Mouse (Mus musculus): Measurements from ENCODE around the gene Mlxipl. TPM values are rescaled to one million over a fixed set of nuclear protein-coding genes. Genes with fewer than 3 reads are reported as not detected.
"Not testable (repeated sequence)": the region's sequence is repeated elsewhere in the genome, so short reads cannot be mapped to it uniquely, and the experiment has no call there.

Gene Mlxipl
- polyA plus RNA-seq (2014; fragmentation: Nextera tagmentation; extraction: Ambion mirVana) = 18.5 and 18.7 TPM in 2 replicates

- DNase-seq (ENCODE audit: low spot score) (no peak), ATAC-seq (replicated peaks; ENCODE audit: low FRiP score) (no peak)
- Histone ChIP-seq H3K4me1 (replicated peaks; ENCODE audit: control insufficient read depth, insufficient read depth, low read length) (no peaks in the 10 kb centered on the region), H3K27me3 (replicated peaks; ENCODE audit: control insufficient read depth, insufficient read depth, low read length) (peaks cover 60% of the 10 kb centered on the region), H3K9me3 (ENCODE audit: control insufficient read depth, low read length) (no peaks in the 10 kb centered on the region), H3K9ac (ENCODE audit: low read depth, low read length) (no peak within 1 kb of the TSS), H3K36me3 (ENCODE audit: control insufficient read depth, insufficient read depth, low read length) (no peaks in the 10 kb centered on the region), H3K27ac (ENCODE audit: low read depth, low read length) (no peak within 1 kb of the TSS), H3K4me3 (ENCODE audit: low read depth, low read length) (peak within 1 kb of the TSS; percentile 25), H3K4me2 (peak within 1 kb of the TSS; percentile 46)
- WGBS = 6% methylated on average over 39 of the region's 39 CpGs
These were observed at the start of gene Mlxipl for GRCm38 (mm10) chr5:135089653-135090052. Mlxipl (plus strand) TSS chr5:135089890.

- Histone ChIP-seq H3K27ac (ENCODE audit: low read depth, low read length) (peak overlapping the region; percentile 36; the same call in 1 of the 2 replicates), H3K4me2 (peak overlapping the region; percentile 47), H3K9me3 (ENCODE audit: control insufficient read depth, low read length) (no peaks in the 10 kb centered on the region), H3K4me1 (replicated peaks; ENCODE audit: control insufficient read depth, insufficient read depth, low read length) (peaks cover 31% of the 10 kb centered on the region), H3K9ac (ENCODE audit: low read depth, low read length) (peak overlapping the region; percentile 57; the same call in 1 of the 2 replicates), H3K4me3 (ENCODE audit: low read depth, low read length) (no peak overlapping the region), H3K36me3 (ENCODE audit: control insufficient read depth, insufficient read depth, low read length) (peaks cover 2% of the 10 kb centered on the region; the same call in 1 of the 2 replicates), H3K27me3 (replicated peaks; ENCODE audit: control insufficient read depth, insufficient read depth, low read length) (no peaks in the 10 kb centered on the region)
- no peak for DNase-seq (ENCODE audit: low spot score)
- no peak for ATAC-seq (replicated peaks; ENCODE audit: low FRiP score)
- 59% methylated on average over 6 of the region's 6 CpGs for WGBS
These were observed 49.6 kb upstream of the Mlxipl start for GRCm38 (mm10) chr5:135040059-135040458.

DNA sequence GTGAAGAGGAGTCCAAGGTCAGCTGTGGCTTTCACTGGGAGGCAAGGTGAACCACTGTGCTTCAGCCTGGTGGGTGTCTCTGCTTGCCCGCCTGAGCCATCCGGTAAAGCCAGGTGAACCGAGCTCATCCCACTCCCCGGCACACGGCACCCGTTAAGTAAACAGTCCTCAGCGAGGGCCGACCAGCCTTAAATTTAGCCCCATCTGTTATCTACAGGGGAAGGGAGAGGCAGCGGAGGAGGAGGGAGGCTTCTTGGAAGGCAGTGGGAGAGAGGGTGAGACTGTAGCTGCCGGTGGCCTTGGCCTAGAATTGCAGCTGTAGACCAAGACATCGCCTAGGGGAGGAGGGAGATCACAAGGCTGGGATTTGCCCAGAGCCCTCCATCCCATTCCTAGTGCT, 48.9 kb upstream of the Mlxipl start:
- Histone ChIP-seq H3K4me3 (ENCODE audit: low read depth, low read length) (0 out of 2 replicates have a peak overlapping the region, but pooled peaks have one; percentile 3), H3K4me1 (replicated peaks; ENCODE audit: control insufficient read depth, insufficient read depth, low read length) (peaks cover 31% of the 10 kb centered on the region), H3K4me2 (peak overlapping the region; percentile 47), H3K27me3 (replicated peaks; ENCODE audit: control insufficient read depth, insufficient read depth, low read length) (no peaks in the 10 kb centered on the region), H3K27ac (ENCODE audit: low read depth, low read length) (peak overlapping the region; percentile 36), H3K36me3 (ENCODE audit: control insufficient read depth, insufficient read depth, low read length) (peaks cover 3% of the 10 kb centered on the region; the same call in 1 of the 2 replicates), H3K9me3 (ENCODE audit: control insufficient read depth, low read length) (no peaks in the 10 kb centered on the region), H3K9ac (ENCODE audit: low read depth, low read length) (peak overlapping the region; percentile 57)
- ATAC-seq (replicated peaks; ENCODE audit: low FRiP score) = peak; percentile 42; the same call in 1 of the 2 replicates
- DNase-seq (ENCODE audit: low spot score) = no peak
- 29% methylated on average over 11 of the region's 11 CpGs for WGBS

- peak overlapping the region; percentile 62 for H3K4me2 ChIP-seq
- no peaks in the 10 kb centered on the region for H3K27me3 ChIP-seq (replicated peaks; ENCODE audit: control insufficient read depth, insufficient read depth, low read length)
- H3K4me3 ChIP-seq (ENCODE audit: low read depth, low read length) = peak overlapping the region; percentile 34
- WGBS = 33% methylated on average over 21 of the region's 21 CpGs
- peak overlapping the region; percentile 27; the same call in 1 of the 2 replicates for H3K9ac ChIP-seq (ENCODE audit: low read depth, low read length)
- no peaks in the 10 kb centered on the region for H3K9me3 ChIP-seq (ENCODE audit: control insufficient read depth, low read length)
- peaks cover 3% of the 10 kb centered on the region; the same call in 1 of the 2 replicates for H3K36me3 ChIP-seq (ENCODE audit: control insufficient read depth, insufficient read depth, low read length)
- DNase-seq (ENCODE audit: low spot score) = no peak
- H3K27ac ChIP-seq (ENCODE audit: low read depth, low read length) = 0 out of 2 replicates have a peak overlapping the region, but pooled peaks have one; percentile 4
- H3K4me1 ChIP-seq (replicated peaks; ENCODE audit: control insufficient read depth, insufficient read depth, low read length) = peaks cover 31% of the 10 kb centered on the region
- ATAC-seq (replicated peaks; ENCODE audit: low FRiP score) = peak; percentile 80
These were observed 47.4 kb upstream of the Mlxipl start for GRCm38 (mm10) chr5:135042105-135042788.

DNA sequence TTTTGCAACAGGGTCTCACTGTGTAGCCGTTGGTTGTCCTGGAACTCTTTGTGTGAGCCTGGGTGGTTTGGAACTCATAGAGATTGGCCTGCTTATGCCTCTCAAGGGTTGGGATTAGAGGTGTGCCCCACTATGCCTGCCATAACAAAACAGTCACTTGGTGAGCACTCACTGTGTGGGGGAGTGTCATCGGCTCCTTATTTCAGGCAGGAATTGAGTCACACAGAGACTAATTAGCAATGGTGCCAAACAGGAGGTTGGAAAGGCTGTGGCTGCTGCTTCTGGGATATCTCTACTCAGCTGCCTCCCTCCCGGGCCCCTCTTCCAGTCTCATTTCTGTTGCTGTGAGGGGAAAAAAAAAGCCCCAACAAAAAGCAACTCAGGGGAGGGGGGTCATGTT, 45.1 kb upstream of the Mlxipl start:
- Histone ChIP-seq H3K9ac (ENCODE audit: low read depth, low read length) (no peak overlapping the region), H3K4me1 (replicated peaks; ENCODE audit: control insufficient read depth, insufficient read depth, low read length) (peaks cover 27% of the 10 kb centered on the region), H3K36me3 (ENCODE audit: control insufficient read depth, insufficient read depth, low read length) (peaks cover 17% of the 10 kb centered on the region), H3K4me3 (ENCODE audit: low read depth, low read length) (no peak overlapping the region), H3K4me2 (no peak overlapping the region), H3K9me3 (ENCODE audit: control insufficient read depth, low read length) (no peaks in the 10 kb centered on the region), H3K27ac (ENCODE audit: low read depth, low read length) (no peak overlapping the region), H3K27me3 (replicated peaks; ENCODE audit: control insufficient read depth, insufficient read depth, low read length) (no peaks in the 10 kb centered on the region)
- ATAC-seq (replicated peaks; ENCODE audit: low FRiP score) = no peak
- WGBS = 87% methylated on average over 3 of the region's 3 CpGs
- no peak for DNase-seq (ENCODE audit: low spot score)

- H3K4me1 ChIP-seq (replicated peaks; ENCODE audit: control insufficient read depth, insufficient read depth, low read length) = no peaks in the 10 kb centered on the region
- H3K4me3 ChIP-seq (ENCODE audit: low read depth, low read length) = no peak overlapping the region
- no peak overlapping the region for H3K9ac ChIP-seq (ENCODE audit: low read depth, low read length)
- peaks cover 22% of the 10 kb centered on the region for H3K36me3 ChIP-seq (ENCODE audit: control insufficient read depth, insufficient read depth, low read length)
- H3K9me3 ChIP-seq (ENCODE audit: control insufficient read depth, low read length) = no peaks in the 10 kb centered on the region
- DNase-seq (ENCODE audit: low spot score) = no peak
- no peak overlapping the region for H3K4me2 ChIP-seq
- WGBS = 92% methylated on average over 5 of the region's 5 CpGs
- H3K27me3 ChIP-seq (replicated peaks; ENCODE audit: control insufficient read depth, insufficient read depth, low read length) = no peaks in the 10 kb centered on the region
- H3K27ac ChIP-seq (ENCODE audit: low read depth, low read length) = no peak overlapping the region
- ATAC-seq (replicated peaks; ENCODE audit: low FRiP score) = no peak
These were observed 41.2 kb upstream of the Mlxipl start for GRCm38 (mm10) chr5:135048539-135048938.

- peaks cover 22% of the 10 kb centered on the region for H3K36me3 ChIP-seq (ENCODE audit: control insufficient read depth, insufficient read depth, low read length)
These were observed 40.4 kb upstream of the Mlxipl start for GRCm38 (mm10) chr5:135049268-135049667.

DNA sequence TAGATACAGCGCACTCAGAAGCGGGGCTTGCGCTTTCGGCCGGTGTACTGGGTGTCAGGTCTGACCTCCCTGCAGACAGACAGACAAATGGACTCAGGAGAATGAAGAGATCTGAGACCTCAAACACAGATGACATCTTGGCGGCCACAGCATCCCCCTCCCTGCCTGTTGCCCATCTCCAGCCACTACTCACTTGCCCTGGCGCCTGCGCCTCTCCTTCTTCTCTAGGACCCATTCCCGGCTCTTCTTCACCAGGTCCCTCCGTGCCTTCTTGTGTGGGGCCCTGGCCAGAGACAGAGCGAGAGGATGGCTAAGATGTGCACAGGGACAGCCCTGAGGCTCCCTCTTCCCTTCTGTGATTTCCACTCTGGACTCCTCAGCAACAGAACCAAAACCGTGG, 36.3 kb upstream of the Mlxipl start:
- whole genome bisulfite sequencing = 84% methylated on average over 12 of the region's 12 CpGs
- peaks cover 28% of the 10 kb centered on the region for H3K36me3 ChIP-seq (ENCODE audit: control insufficient read depth, insufficient read depth, low read length)
- ATAC-seq (replicated peaks; ENCODE audit: low FRiP score) (no peak), DNase-seq (ENCODE audit: low spot score) (no peak)
- no peak overlapping the region for H3K4me3 ChIP-seq (ENCODE audit: low read depth, low read length)
- no peak overlapping the region for H3K9ac ChIP-seq (ENCODE audit: low read depth, low read length)
- no peaks in the 10 kb centered on the region for H3K27me3 ChIP-seq (replicated peaks; ENCODE audit: control insufficient read depth, insufficient read depth, low read length)
- no peak overlapping the region for H3K27ac ChIP-seq (ENCODE audit: low read depth, low read length)
- H3K4me1 ChIP-seq (replicated peaks; ENCODE audit: control insufficient read depth, insufficient read depth, low read length) = no peaks in the 10 kb centered on the region
- no peak overlapping the region for H3K4me2 ChIP-seq
- H3K9me3 ChIP-seq (ENCODE audit: control insufficient read depth, low read length) = no peaks in the 10 kb centered on the region

More at GRCm38 (mm10) chr5:135049268-135049667, 40.4 kb upstream of the Mlxipl start:
- H3K9me3 ChIP-seq (ENCODE audit: control insufficient read depth, low read length); H3K4me1 ChIP-seq (replicated peaks; ENCODE audit: control insufficient read depth, insufficient read depth, low read length); DNase-seq (ENCODE audit: low spot score); ATAC-seq (replicated peaks; ENCODE audit: low FRiP score); H3K9ac ChIP-seq (ENCODE audit: low read depth, low read length); H3K27me3 ChIP-seq (replicated peaks; ENCODE audit: control insufficient read depth, insufficient read depth, low read length); H3K27ac ChIP-seq (ENCODE audit: low read depth, low read length); H3K4me3 ChIP-seq (ENCODE audit: low read depth, low read length); H3K4me2 ChIP-seq: not testable (repeated sequence)
- WGBS = 92% methylated on average over 6 of the region's 6 CpGs
